In genomic region chr2:167593551-167594250, GRCm38 (mm10) we compare ENCODE assay signal across 12 mouse cellular contexts. TPM values are rescaled to one million over a fixed set of nuclear protein-coding genes. Genes with fewer than 3 reads are reported as not detected.
DNase-seq lines count a peak whose midpoint lies in the region; ATAC-seq and TF ChIP-seq lines count a peak whose summit lies in the region.
"Had no signal": no experiment of that assay in that cellular context is flagged by ENCODE, and none has a peak within 500 bp of the region (broad histone marks: within the 10 kb centered on the region; RNA-seq: fewer than 3 reads in every experiment).

No protein-coding gene starts in this region.

- H3K9me3 ChIP-seq in heart, embryonic 13.5 days, result no peaks in the 10 kb centered on the region
- H3K9me3 ChIP-seq in lung, embryonic 16.5 days (ENCODE audit: control insufficient read depth, low read length), result no peaks in the 10 kb centered on the region
- no peaks in the 10 kb centered on the region for H3K9me3 ChIP-seq in intestine, embryonic 14.5 days (ENCODE audit: control insufficient read depth, low read length)

- no peak overlapping the region for H3K4me3 ChIP-seq in heart, embryonic 13.5 days
- no peak overlapping the region for H3K4me3 ChIP-seq in lung, embryonic 16.5 days (ENCODE audit: low read length)
- no peak overlapping the region for H3K4me3 ChIP-seq in intestine, embryonic 14.5 days (ENCODE audit: low read depth, low read length)
- H3K4me3 ChIP-seq in small intestine, adult 2 months (ENCODE audit: low read depth, low read length), result no peak overlapping the region
- H3K4me3 ChIP-seq: erythroblast, embryonic 14.5 days had no signal

- H3K27me3 ChIP-seq in heart, embryonic 13.5 days (replicated peaks), result 0 out of 2 replicates have a peak, but pooled peaks cover 4% of the 10 kb centered on the region
- H3K27me3 ChIP-seq in lung, embryonic 16.5 days (ENCODE audit: control insufficient read depth, insufficient read depth, low read depth, low read length), result no peaks in the 10 kb centered on the region
- H3K27me3 ChIP-seq in intestine, embryonic 14.5 days (replicated peaks; ENCODE audit: control insufficient read depth, insufficient read depth, low read length), result no peaks in the 10 kb centered on the region
- H3K27me3 ChIP-seq in small intestine, adult 2 months (ENCODE audit: control insufficient read depth, insufficient read depth, low read length), result peaks cover 11% of the 10 kb centered on the region
- H3K27me3 ChIP-seq: CH12.LX had no signal

- WGBS in heart, embryonic 13.5 days, result 75% methylated on average over 4 of the region's 4 CpGs
- 49% methylated on average over 4 of the region's 4 CpGs for WGBS in lung, embryonic 16.5 days
- 69% methylated on average over 4 of the region's 4 CpGs for WGBS in intestine, embryonic 14.5 days
- WGBS in small intestine, adult 2 months, result 86% methylated on average over 4 of the region's 4 CpGs

- TF ChIP-seq CTCF in small intestine, adult 2 months (IDR thresholded peaks at IDR 0.05; ENCODE audit: extremely low read depth, insufficient read length, insufficient replicate concordance, low read depth, low read length), result no peak

- no peak overlapping the region for H3K9ac ChIP-seq in heart, embryonic 13.5 days
- peak overlapping the region; percentile 26 for H3K9ac ChIP-seq in lung, embryonic 16.5 days (ENCODE audit: low read length)
- H3K9ac ChIP-seq in intestine, embryonic 14.5 days (ENCODE audit: low read length), result no peak overlapping the region

- H3K4me2 ChIP-seq in heart, embryonic 13.5 days, result no peak overlapping the region
- no peak overlapping the region for H3K4me2 ChIP-seq in lung, embryonic 16.5 days (ENCODE audit: low read depth, low read length)
- no peak overlapping the region for H3K4me2 ChIP-seq in intestine, embryonic 14.5 days (ENCODE audit: low read length)

- DNase-seq in heart, adult 9 months (ENCODE audit: low spot score in 2 of 2), result no peak
- no peak for DNase-seq in lung, postnatal 4 days
- no peak for DNase-seq in intestine, embryonic 14.5 days (ENCODE audit: low spot score)
- no peak for DNase-seq in left cerebral cortex, adult 9 months (ENCODE audit: low spot score in 2 of 2)
- DNase-seq in cerebellum, postnatal 4 days (ENCODE audit: low spot score in 2 of 2), result no peak
- DNase-seq: thymus, postnatal 25 days had no signal

- TF ChIP-seq POLR2A in small intestine, adult 2 months (IDR thresholded peaks at IDR 0.05; ENCODE audit: low read depth, low read length), result no peak

- ATAC-seq in heart, embryonic 13.5 days (ENCODE audit: extremely low read depth, insufficient number of reproducible peaks, low FRiP score, low TSS enrichment), result no peak
- no peak for ATAC-seq in lung, embryonic 16.5 days (ENCODE audit: low read depth)
- no peak for ATAC-seq in intestine, embryonic 14.5 days (replicated peaks; ENCODE audit: low FRiP score, low TSS enrichment, low read depth)
- ATAC-seq: midbrain, embryonic 16.5 days had no signal

- peaks cover 63% of the 10 kb centered on the region for H3K4me1 ChIP-seq in heart, embryonic 13.5 days
- H3K4me1 ChIP-seq in lung, embryonic 16.5 days (replicated peaks; ENCODE audit: control insufficient read depth, insufficient read depth, low read length), result peaks cover 58% of the 10 kb centered on the region
- H3K4me1 ChIP-seq in intestine, embryonic 14.5 days (replicated peaks; ENCODE audit: control insufficient read depth, insufficient read depth, low read length), result peaks cover 55% of the 10 kb centered on the region
- H3K4me1 ChIP-seq in small intestine, adult 2 months (ENCODE audit: control insufficient read depth, insufficient read depth, insufficient read length, low read length), result peaks cover 4% of the 10 kb centered on the region

- no peaks in the 10 kb centered on the region for H3K36me3 ChIP-seq in heart, embryonic 13.5 days
- H3K36me3 ChIP-seq in lung, embryonic 16.5 days (ENCODE audit: control insufficient read depth, insufficient read depth, low read length), result no peaks in the 10 kb centered on the region
- H3K36me3 ChIP-seq in intestine, embryonic 14.5 days (ENCODE audit: control insufficient read depth, insufficient read depth, low read length), result no peaks in the 10 kb centered on the region
- H3K36me3 ChIP-seq in small intestine, adult 2 months (ENCODE audit: control insufficient read depth, insufficient read depth, low read length), result no peaks in the 10 kb centered on the region

- peak overlapping the region; percentile 83 for H3K27ac ChIP-seq in heart, embryonic 13.5 days (replicated peaks)
- peak overlapping the region; percentile 94 for H3K27ac ChIP-seq in lung, embryonic 16.5 days (ENCODE audit: low read length)
- peak overlapping the region; percentile 86 for H3K27ac ChIP-seq in intestine, embryonic 14.5 days (ENCODE audit: low read depth)
- H3K27ac ChIP-seq in small intestine, adult 2 months (ENCODE audit: insufficient read depth, low read depth, low read length), result peak overlapping the region; percentile 66

RNA-seq across cellular contexts. Expression of gene Ube2v1, which starts 38.2 kb away (rescaled TPM):
- polyA plus RNA-seq in heart, embryonic 13.5 days (2015; fragmentation: Nextera tagmentation; extraction: Ambion mirVana), result 216 and 229 TPM in 2 replicates
- polyA plus RNA-seq in lung, embryonic 16.5 days (2015; fragmentation: Nextera tagmentation; extraction: Ambion mirVana), result 263 and 285 TPM in 2 replicates
- 254 and 279 TPM in 2 replicates for polyA plus RNA-seq in intestine, embryonic 14.5 days (2014; fragmentation: Nextera tagmentation; extraction: Ambion mirVana)
- polyA plus RNA-seq in small intestine, adult 2 months (2012; rRNA removed), result 58.0 and 89.8 TPM in 2 replicates

RNA-seq across cellular contexts. Expression of gene Snai1, which starts 55.7 kb away (rescaled TPM):
- polyA plus RNA-seq in heart, embryonic 13.5 days (2015; fragmentation: Nextera tagmentation; extraction: Ambion mirVana), result 17.3 and 17.6 TPM in 2 replicates
- 120 and 130 TPM in 2 replicates for polyA plus RNA-seq in lung, embryonic 16.5 days (2015; fragmentation: Nextera tagmentation; extraction: Ambion mirVana)
- 17.4 and 19.2 TPM in 2 replicates for polyA plus RNA-seq in intestine, embryonic 14.5 days (2014; fragmentation: Nextera tagmentation; extraction: Ambion mirVana)
- polyA plus RNA-seq in small intestine, adult 2 months (2012; rRNA removed), result 12.1 and 13.2 TPM in 2 replicates
- polyA plus RNA-seq: erythroblast, embryonic 14.5 days had no signal
